Mouse (Mus musculus): Measurements from ENCODE around the gene Clstn1. TPM values are rescaled to one million over a fixed set of nuclear protein-coding genes. Genes with fewer than 3 reads are reported as not detected.
"Not testable (repeated sequence)": the region's sequence is repeated elsewhere in the genome, so short reads cannot be mapped to it uniquely, and the experiment has no call there.

Gene Clstn1
- polyA plus RNA-seq, 1 experiment = 324 TPM

GRCm38 (mm10) chr4:149614869-149615268 lies 28.6 kb downstream of the Clstn1 start:
- Histone ChIP-seq H3K27ac (ENCODE audit: insufficient read depth, low read length) (no peak overlapping the region), H3K4me1 (ENCODE audit: control insufficient read depth, insufficient read depth, low read length) (peaks cover 6% of the 10 kb centered on the region; the same call in 1 of the 2 replicates), H3K4me3 (replicated peaks; ENCODE audit: insufficient read depth, low read depth, low read length) (no peak overlapping the region), H3K27me3 (ENCODE audit: control insufficient read depth, insufficient read depth, low read length) (no peaks in the 10 kb centered on the region)
- WGBS = 97% methylated on average over 3 of the region's 3 CpGs
- DNase-seq = no peak
- TF ChIP-seq CTCF (IDR thresholded peaks at IDR 0.05; ENCODE audit: borderline replicate concordance, insufficient read depth, low read depth, low read length) = peak; percentile 20; the same call in 1 of the 2 replicates
- no peak for TF ChIP-seq POLR2A (IDR thresholded peaks at IDR 0.05; ENCODE audit: borderline replicate concordance, insufficient read depth, low read length)

- 91% methylated on average over 3 of the region's 3 CpGs for WGBS
- H3K4me3 ChIP-seq (replicated peaks; ENCODE audit: insufficient read depth, low read depth, low read length); DNase-seq; H3K27me3 ChIP-seq (ENCODE audit: control insufficient read depth, insufficient read depth, low read length); H3K4me1 ChIP-seq (ENCODE audit: control insufficient read depth, insufficient read depth, low read length); H3K27ac ChIP-seq (ENCODE audit: insufficient read depth, low read length): not testable (repeated sequence)
Measured at GRCm38 (mm10) chr4:149616999-149617398, 30.7 kb downstream of the Clstn1 start.

DNA sequence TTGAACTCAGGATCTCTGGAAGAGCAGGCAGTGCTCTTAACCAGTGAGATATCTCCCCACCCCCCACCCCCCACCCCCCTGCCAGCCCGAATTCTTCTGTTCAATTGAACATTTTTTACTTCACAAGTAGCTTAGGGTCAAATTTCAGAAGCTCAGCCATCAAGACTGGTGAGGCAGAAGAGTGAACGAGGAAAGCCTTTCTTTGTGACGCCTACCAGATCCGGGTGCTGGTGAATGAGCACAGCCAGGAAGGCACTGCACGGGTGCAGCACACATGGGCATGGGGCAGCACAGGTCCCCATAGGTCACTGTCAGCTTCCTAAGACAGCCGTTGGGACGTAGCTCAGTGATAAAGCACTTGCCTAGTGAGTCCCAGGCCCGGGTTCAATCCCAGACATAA lies 33.7 kb downstream of the Clstn1 start:
- no peaks in the 10 kb centered on the region for H3K27me3 ChIP-seq (ENCODE audit: control insufficient read depth, insufficient read depth, low read length)
- WGBS = 50% methylated on average over 8 of the region's 8 CpGs
- no peak for DNase-seq
- no peak overlapping the region for H3K4me3 ChIP-seq (replicated peaks; ENCODE audit: insufficient read depth, low read depth, low read length)
- no peak overlapping the region for H3K27ac ChIP-seq (ENCODE audit: insufficient read depth, low read length)
- no peak for TF ChIP-seq POLR2A (IDR thresholded peaks at IDR 0.05; ENCODE audit: borderline replicate concordance, insufficient read depth, low read length)
- TF ChIP-seq CTCF (IDR thresholded peaks at IDR 0.05; ENCODE audit: borderline replicate concordance, insufficient read depth, low read depth, low read length) = no peak
- peaks cover 2% of the 10 kb centered on the region; the same call in 1 of the 2 replicates for H3K4me1 ChIP-seq (ENCODE audit: control insufficient read depth, insufficient read depth, low read length)

DNA sequence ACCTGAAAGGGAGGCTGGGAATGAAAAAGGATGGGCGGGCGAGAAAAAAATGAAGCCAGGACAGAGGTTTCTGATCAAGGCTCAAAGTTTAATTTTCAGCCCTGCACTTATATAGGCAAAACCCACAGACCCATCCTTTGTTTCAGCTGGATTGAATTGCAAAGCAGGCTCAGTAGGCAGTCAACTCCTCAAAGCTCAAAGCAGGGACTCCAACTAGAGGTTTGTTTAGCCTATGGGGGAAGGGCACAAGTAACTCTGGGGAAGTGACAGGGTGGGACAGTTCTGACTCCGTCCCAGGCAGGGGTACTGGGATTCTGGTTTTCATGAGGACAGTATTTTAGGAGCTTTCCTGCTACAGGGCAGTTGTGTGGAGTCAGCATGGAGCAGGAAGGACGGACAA lies 35.0 kb downstream of the Clstn1 start:
- Histone ChIP-seq H3K4me1 (ENCODE audit: control insufficient read depth, insufficient read depth, low read length) (peaks cover 5% of the 10 kb centered on the region; the same call in 1 of the 2 replicates), H3K4me3 (replicated peaks; ENCODE audit: insufficient read depth, low read depth, low read length) (no peak overlapping the region), H3K27me3 (ENCODE audit: control insufficient read depth, insufficient read depth, low read length) (no peaks in the 10 kb centered on the region), H3K27ac (ENCODE audit: insufficient read depth, low read length) (no peak overlapping the region)
- DNase-seq = no peak
- WGBS = 66% methylated on average over 4 of the region's 4 CpGs
- no peak for TF ChIP-seq POLR2A (IDR thresholded peaks at IDR 0.05; ENCODE audit: borderline replicate concordance, insufficient read depth, low read length)
- no peak for TF ChIP-seq CTCF (IDR thresholded peaks at IDR 0.05; ENCODE audit: borderline replicate concordance, insufficient read depth, low read depth, low read length)

GRCm38 (mm10) chr4:149623711-149624110 lies 37.4 kb downstream of the Clstn1 start:
- Histone ChIP-seq H3K4me3 (replicated peaks; ENCODE audit: insufficient read depth, low read depth, low read length) (no peak overlapping the region), H3K4me1 (ENCODE audit: control insufficient read depth, insufficient read depth, low read length) (peaks cover 11% of the 10 kb centered on the region; the same call in 1 of the 2 replicates)
- WGBS = 47% methylated on average over 5 of the region's 5 CpGs

GRCm38 (mm10) chr4:149626809-149627208 lies 40.5 kb downstream of the Clstn1 start:
- H3K4me1 ChIP-seq (ENCODE audit: control insufficient read depth, insufficient read depth, low read length) = peaks cover 11% of the 10 kb centered on the region; the same call in 1 of the 2 replicates
- H3K4me3 ChIP-seq (replicated peaks; ENCODE audit: insufficient read depth, low read depth, low read length) = no peak overlapping the region
- no peak for DNase-seq
- WGBS = 50% methylated on average over 17 of the region's 17 CpGs
- TF ChIP-seq CTCF (IDR thresholded peaks at IDR 0.05; ENCODE audit: borderline replicate concordance, insufficient read depth, low read depth, low read length) (no peak), POLR2A (IDR thresholded peaks at IDR 0.05; ENCODE audit: borderline replicate concordance, insufficient read depth, low read length) (no peak)
- H3K27ac ChIP-seq (ENCODE audit: insufficient read depth, low read length) = no peak overlapping the region
- no peaks in the 10 kb centered on the region for H3K27me3 ChIP-seq (ENCODE audit: control insufficient read depth, insufficient read depth, low read length)

More at GRCm38 (mm10) chr4:149623711-149624110, 37.4 kb downstream of the Clstn1 start:
- Histone ChIP-seq H3K27me3 (ENCODE audit: control insufficient read depth, insufficient read depth, low read length) (no peaks in the 10 kb centered on the region), H3K27ac (ENCODE audit: insufficient read depth, low read length) (no peak overlapping the region)
- no peak for TF ChIP-seq CTCF (IDR thresholded peaks at IDR 0.05; ENCODE audit: borderline replicate concordance, insufficient read depth, low read depth, low read length)
- no peak for TF ChIP-seq POLR2A (IDR thresholded peaks at IDR 0.05; ENCODE audit: borderline replicate concordance, insufficient read depth, low read length)
- DNase-seq = no peak

GRCm38 (mm10) chr4:149628372-149628771 lies 42.1 kb downstream of the Clstn1 start:
- Histone ChIP-seq H3K27ac (ENCODE audit: insufficient read depth, low read length) (no peak overlapping the region), H3K4me3 (replicated peaks; ENCODE audit: insufficient read depth, low read depth, low read length) (no peak overlapping the region), H3K4me1 (ENCODE audit: control insufficient read depth, insufficient read depth, low read length) (peaks cover 11% of the 10 kb centered on the region; the same call in 1 of the 2 replicates), H3K27me3 (ENCODE audit: control insufficient read depth, insufficient read depth, low read length) (no peaks in the 10 kb centered on the region)
- peak; percentile 63 to 64 for DNase-seq
- TF ChIP-seq POLR2A (IDR thresholded peaks at IDR 0.05; ENCODE audit: borderline replicate concordance, insufficient read depth, low read length) (no peak), CTCF (IDR thresholded peaks at IDR 0.05; ENCODE audit: borderline replicate concordance, insufficient read depth, low read depth, low read length) (peak; percentile 80)
- WGBS = 46% methylated on average over 10 of the region's 10 CpGs

- no peak for DNase-seq
- H3K27ac ChIP-seq (ENCODE audit: insufficient read depth, low read length) = no peak overlapping the region
- WGBS = 70% methylated on average over 9 of the region's 9 CpGs
- no peaks in the 10 kb centered on the region for H3K27me3 ChIP-seq (ENCODE audit: control insufficient read depth, insufficient read depth, low read length)
- H3K4me3 ChIP-seq (replicated peaks; ENCODE audit: insufficient read depth, low read depth, low read length) = no peak overlapping the region
- H3K4me1 ChIP-seq (ENCODE audit: control insufficient read depth, insufficient read depth, low read length) = peaks cover 11% of the 10 kb centered on the region; the same call in 1 of the 2 replicates
- TF ChIP-seq CTCF (IDR thresholded peaks at IDR 0.05; ENCODE audit: borderline replicate concordance, insufficient read depth, low read depth, low read length) (no peak), POLR2A (IDR thresholded peaks at IDR 0.05; ENCODE audit: borderline replicate concordance, insufficient read depth, low read length) (no peak)
Measured at GRCm38 (mm10) chr4:149628810-149629209, 42.5 kb downstream of the Clstn1 start.

Measured in cerebellum, adult 2 months (tissue).